Mouse (Mus musculus) heart, adult 18-20 months (tissue): ENCODE measurements around the gene Napsa. TPM values are rescaled to one million over a fixed set of nuclear protein-coding genes. Genes with fewer than 3 reads are reported as not detected.

Source experiments
- DNase-seq, 2 experiments: peaks; one replicate each; pipeline ENCODE4 v3.0.0; 2021 to 2022; ENCODE audit warnings: mixed read lengths in 1 of 2
- total RNA-seq, 2 experiments: library from RNA; stranded (reverse); gene quantifications; 2 replicates each; pipeline ENCODE4 v1.2.3; 2021

Gene Napsa
- total RNA-seq, 2 experiments from 2014 or later, result 0.82 to 4.4 TPM

GRCm38 (mm10) chr7:44571811-44572210, 369 bp upstream of the Napsa start:
- no peak for DNase-seq

DNA sequence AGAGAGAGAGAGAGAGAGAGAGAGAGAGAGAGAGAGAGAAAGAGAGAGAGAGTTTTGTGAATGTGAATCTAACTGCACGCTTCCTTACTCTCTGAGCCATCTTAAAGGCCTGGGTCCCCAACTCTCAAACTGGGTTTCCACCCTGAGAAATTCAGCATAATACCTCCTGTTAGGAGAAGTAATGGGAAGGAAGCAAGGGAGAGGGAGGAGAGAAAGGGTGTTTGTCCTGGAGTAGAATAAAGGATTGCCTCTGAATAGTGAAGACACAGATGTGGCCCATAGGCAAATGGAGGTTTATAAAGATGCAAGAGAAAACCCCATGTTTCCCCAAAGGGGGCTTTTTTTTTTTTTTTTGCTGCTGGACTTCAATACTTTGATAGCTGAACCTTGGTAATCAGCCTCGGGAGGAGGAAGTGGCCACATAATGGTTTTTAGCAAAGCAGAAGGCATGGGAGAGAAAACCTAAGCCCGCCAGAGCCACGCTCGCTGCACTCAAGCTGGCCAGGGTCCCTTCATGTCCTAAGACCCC, 840 bp downstream of the Napsa start:
- no peak for DNase-seq

- DNase-seq, result no peak
These were observed 4.2 kb downstream of the Napsa start for GRCm38 (mm10) chr7:44576333-44576844.

GRCm38 (mm10) chr7:44581637-44582036, 9.5 kb downstream of the Napsa start:
- no peak for DNase-seq

- DNase-seq, result no peak
These were observed 10.5 kb downstream of the Napsa start for GRCm38 (mm10) chr7:44582709-44583108.

DNA sequence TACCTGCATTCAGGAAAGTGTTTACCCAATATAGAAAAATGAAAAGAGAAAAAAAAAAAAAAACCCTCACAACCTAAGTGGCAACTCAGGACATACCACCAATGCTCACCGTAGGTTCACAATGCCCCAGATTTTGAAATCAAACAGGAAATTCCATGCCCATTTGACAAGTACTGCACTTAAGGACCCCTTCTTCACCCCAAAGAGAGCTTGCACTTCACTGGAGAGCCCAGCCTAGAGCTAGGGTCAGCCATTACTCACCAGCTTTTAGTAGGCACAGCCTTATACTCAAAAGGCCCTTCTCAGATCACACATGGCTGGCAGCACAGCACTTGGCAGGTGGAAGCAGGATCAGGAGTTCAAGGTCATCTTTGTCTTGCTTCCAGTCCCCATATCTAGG, 11.0 kb downstream of the Napsa start:
- no peak for DNase-seq

DNA sequence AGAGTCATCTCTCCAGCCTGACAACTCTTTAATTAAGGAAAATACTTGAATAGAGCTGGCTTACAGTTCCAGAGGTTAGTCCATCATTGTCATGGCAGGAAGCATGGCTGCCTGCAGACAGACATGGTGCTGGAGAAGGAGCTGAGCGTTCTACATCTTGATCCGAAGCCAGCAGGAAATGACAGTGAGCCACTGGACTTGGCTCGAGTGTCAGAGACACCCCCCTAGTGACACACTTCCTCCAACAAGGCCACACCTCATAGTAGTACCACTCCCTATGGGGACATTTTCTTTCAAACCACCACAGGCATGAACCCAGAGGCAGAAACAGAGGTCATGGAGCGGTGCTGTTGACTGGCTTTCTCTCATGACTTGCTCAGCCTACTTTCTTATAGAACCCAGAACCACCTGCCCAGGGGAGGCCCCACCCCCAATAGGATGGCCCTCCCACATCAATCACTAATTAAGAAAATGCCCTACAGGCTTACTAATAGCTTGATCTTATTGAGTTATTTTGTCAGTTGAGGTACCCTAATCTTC, 12.2 kb downstream of the Napsa start:
- no peak for DNase-seq

GRCm38 (mm10) chr7:44584921-44585320, 12.7 kb downstream of the Napsa start:
- DNase-seq, result no peak

GRCm38 (mm10) chr7:44585606-44586005, 13.4 kb downstream of the Napsa start:
- no peak for DNase-seq

DNA sequence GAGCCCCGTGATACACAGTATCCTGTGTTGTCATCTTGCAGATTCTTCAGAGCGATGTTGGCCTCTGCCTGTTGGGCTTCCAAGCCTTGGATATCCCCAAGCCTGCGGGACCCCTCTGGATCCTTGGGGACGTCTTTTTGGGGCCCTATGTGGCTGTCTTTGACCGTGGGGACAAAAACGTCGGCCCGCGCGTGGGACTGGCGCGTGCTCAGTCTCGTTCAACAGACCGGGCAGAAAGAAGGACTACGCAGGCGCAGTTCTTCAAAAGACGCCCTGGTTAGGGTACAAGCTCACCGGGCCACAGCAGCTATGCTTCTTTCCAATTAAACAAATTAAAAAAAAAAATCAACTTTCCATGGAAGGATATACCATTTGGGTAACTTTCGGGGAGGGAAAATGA, 14.3 kb downstream of the Napsa start:
- no peak for DNase-seq

DNA sequence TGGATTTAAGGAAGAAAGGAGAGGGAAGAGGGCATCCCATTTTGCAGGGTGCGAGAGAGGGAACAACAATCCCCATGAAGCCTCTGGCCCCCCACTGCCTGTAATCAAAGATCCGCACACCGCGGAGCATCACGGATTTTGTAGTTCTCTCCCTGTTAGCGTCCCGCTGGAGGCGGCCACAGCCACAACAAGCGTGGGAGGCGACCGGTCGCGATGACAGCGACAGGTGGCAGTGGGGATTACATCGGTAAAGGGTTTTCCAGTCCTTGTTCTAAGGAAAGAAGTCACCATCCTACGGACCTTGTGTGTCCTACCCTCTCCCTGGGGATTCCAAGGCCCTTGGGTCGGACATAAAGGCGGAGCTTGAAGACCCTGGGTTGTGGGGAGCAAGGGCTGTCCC, 14.8 kb downstream of the Napsa start:
- peak; percentile 33 to 49 for DNase-seq

- no peak for DNase-seq
These were observed 15.5 kb downstream of the Napsa start for GRCm38 (mm10) chr7:44587676-44588075.

DNA sequence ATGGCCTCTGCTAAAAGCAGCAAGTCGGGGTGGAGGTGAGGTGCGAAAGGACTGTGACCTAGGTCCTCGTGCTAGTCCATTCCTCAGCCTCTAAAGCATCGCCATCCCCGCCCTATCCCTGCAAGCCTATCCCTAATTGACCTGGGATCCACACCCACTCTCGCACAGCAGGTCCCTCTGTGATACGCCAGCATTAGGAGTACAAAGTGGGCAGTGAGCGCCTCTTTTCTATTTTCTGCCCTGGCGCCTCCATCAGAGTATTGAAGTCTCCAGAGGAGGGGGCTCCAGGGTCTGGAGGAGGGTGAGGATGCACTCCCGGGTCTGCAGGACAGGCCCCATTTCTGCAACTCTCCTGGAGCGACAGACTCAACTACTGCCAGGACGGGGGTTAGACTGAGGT, 16.2 kb downstream of the Napsa start:
- no peak for DNase-seq

DNA sequence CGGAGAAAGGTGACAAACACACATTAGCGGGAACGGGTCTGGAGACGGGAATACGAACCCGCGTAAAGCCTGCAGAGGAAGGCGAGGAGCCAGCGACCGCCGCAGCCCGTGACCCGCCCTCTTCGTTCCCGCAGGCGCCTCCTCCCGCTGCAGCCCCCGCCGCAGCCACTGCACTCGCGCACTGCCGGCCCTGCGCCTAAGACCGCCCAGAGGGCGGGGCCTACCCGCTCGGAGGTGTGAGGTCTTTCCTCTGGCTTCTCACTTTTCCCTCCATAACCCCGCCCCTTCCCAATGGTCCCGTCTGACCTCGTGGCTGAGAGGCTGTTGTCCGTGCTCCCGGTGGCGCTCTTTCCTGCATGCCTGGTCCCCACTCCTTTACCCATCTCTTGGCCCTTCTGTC, 17.0 kb downstream of the Napsa start:
- DNase-seq, result peak; percentile 71 to 78

GRCm38 (mm10) chr7:44589946-44590345, 17.8 kb downstream of the Napsa start:
- DNase-seq, result no peak

DNA sequence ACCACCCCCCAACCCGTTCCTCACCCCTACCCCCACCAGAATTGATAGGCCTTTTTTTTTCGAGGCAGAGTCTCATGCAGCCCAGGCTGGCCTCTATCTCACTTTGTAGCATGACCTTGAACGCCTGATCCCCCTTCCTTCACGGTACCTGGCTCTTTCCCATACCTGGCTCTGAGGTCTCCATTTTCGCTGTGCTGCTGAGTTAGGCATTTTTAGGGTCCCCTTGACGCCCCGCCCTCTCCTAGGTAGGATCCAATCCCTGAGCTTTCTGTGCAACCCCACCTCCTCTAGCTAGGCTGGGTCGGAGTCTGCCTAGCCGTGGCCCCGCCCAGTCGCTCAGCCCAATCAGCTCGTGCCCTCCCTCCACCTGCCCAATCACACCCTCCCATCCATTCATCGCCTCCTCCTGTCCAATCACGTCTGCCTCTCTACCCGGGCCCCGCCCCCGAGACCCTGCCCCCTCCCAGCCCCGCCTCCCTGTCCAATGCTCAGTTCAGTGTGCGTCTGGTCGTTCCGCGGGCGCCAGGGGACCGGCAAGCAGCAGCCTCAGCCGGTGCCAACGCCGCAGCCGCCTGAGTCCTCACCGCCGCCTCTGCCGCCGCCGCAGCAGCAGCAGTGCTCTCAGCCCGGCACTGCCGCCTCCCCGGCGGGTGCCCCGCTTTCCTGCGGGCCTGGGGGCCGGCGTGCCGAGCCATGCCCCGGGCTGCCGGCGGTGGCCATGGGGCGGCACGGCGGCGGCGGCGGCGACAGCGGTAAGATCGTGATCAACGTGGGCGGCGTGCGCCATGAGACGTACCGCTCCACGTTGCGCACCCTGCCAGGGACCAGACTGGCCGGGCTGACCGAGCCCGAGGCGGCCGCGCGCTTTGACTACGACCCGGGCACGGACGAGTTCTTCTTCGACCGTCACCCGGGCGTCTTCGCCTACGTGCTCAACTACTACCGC, 18.5 kb downstream of the Napsa start, which contains the start of gene Kcnc3:
TSS of gene Kcnc3 (plus strand) at position 263 of the 946 bp plus-strand sequence.
- peak; percentile 73 to 90 for DNase-seq

- DNase-seq, result no peak
These were observed 19.4 kb downstream of the Napsa start for GRCm38 (mm10) chr7:44591348-44592116.

GRCm38 (mm10) chr7:44593051-44593450, 20.9 kb downstream of the Napsa start:
- no peak for DNase-seq

DNA sequence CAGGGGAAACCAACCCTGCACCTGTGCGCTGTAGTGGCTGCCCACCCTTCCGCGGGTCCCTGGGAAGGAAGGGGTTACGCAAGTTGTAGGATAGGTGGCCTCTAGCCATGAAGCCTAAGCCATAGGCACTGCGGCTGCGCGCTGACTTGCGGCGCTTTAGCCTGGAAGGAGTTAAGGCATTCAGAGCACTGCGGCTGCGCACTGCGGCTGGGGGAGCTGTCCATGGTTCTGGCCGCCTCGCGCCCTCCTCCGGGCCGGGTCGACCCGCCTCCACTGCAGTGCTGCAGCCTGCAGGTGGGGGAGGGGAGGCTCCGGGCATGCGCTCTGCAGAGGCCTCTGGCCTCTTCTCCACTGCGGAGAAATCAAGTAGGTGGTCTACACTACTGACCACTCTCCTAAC, 21.6 kb downstream of the Napsa start:
- peak; percentile 64 to 82 for DNase-seq

DNA sequence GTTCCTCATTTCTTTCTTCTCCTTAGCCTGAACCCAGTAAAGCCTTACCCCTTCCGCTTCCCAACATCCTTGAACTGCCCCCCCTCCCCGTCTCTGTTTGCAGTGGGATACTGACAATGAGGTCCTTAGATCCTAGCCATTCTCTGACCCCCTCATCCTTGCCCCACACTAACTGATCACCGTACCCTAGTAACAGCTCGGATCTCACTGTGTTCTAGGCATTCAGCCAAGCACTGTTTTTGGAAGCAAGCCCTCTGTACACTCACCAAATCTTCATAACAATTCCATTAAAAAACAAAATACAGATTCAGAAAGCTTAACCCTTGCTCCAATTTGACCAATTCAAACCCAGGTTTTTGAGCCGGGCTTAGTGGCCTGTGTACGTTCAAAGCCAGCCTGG, 22.1 kb downstream of the Napsa start:
- DNase-seq, result no peak

GRCm38 (mm10) chr7:44595131-44595561, 23.0 kb downstream of the Napsa start:
- DNase-seq, result no peak

DNA sequence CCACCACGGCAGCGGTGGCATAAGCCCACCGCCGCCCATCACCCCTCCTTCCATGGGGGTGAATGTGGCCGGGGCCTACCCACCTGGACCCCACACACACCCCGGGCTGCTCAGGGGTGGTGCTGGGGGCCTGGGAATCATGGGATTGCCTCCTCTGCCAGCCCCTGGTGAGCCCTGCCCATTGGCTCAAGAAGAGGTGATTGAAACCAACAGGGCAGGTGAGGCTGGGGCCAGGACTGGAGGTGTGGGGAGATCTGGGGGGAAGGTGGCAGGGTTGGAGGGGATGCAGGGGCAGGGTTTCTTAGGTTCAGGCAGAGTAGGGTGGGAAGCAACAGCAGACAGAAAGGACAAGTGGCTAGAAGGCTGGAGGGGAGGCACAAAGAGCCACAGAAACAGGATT, 23.9 kb downstream of the Napsa start:
- DNase-seq, result no peak
